Mouse (Mus musculus) spleen, adult 18-20 months (tissue): ENCODE data around the gene Nbea.

ENCODE experiments used
- DNase-seq, 2 experiments: peaks; one replicate each; pipeline ENCODE4 v3.0.0; 2022; ENCODE audit warnings: mixed read lengths in 2 of 2

Gene Nbea

DNA sequence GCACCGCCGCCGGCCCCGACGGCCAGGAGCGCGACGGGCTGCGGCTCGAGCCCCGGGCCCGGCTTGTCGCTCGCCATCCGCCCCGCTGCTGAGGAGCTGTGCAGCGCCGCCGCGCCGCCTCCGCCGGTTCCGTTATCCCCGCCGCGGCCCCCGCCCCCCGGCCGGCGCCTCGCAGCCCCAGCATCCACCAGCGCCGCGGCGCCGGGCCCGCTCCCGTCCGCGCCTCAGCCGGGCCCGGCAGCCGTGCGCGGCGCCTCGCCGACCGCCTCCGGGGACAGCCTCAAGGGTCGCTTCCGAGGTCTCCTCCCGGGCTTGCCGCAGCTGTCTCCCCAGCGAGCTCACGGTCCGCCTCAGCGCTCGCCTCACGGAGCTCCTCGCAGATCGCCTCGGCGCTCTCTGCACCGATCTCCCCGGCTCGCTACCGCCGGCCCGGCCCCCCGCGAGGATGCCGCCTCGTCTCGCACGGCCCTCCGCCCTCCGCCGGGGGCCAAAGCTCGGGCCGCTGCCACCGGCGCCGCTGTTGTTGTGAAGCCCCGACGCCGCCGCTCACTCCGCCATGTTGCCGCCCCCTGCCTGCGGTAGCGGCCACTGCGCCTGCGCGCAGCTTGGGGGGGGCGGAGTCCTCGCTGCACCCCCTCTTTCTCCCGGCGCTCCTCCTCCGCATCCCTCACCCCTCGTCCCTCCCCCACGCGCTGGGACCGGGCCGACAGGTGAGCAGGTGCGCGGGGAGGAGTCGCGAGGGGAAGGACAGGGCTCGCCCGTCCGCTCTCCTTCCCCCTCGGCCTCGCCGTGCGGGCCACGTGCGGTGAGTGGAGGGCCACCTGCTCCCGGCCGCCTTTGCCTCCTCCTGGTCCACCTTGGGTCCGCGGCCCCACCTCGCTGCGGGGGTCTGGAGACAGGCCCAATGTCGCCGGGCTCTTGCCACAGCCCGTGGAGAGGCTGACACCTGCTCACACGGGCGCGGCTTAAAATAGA is at the start of gene Nbea:
TSS of gene Nbea (minus strand) at position 543 of the 975 bp plus-strand sequence.
- peak; percentile 10 to 32 for DNase-seq

DNA sequence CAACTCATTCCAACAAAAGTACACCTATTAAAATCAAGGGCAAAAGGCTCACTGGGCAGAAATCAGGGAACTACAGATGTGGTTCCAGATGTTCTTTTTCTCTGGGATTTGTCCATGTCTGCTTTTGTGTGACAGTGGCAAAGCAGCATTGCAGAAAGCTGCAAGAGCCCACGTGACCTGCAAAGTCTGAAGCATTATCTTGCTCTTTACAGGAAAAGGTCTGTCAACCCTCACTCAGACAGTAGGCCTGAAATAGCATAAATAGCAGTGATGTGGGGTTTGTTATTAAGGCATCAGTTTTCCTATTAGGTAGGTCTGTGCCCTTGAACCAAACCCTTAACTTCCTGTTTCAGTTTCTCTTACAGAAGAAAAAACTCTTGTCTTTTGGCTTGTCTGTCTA is 45.8 kb upstream of the Nbea start:
- DNase-seq: no peak

GRCm38 (mm10) chr3:56215989-56216388 is 32.5 kb upstream of the Nbea start:
- DNase-seq: no peak

DNA sequence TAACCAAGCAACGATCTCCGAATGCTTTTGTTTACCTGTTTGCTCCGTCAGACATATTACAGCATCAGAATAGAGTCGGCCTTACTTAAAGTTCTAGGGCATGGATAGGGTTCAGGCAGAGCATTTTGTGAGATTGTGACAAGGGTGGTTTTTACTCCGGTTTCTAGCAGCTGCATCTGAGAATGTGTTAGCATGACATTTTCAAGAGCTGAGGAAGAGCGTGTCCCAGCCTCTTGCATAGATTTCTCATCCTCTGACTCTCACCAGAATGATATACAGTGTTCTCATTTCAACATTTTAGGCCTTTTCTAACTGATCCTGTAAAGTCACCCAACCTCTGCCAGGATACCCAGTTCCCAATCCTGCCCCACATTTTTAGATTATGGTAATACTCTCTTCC is 20.5 kb upstream of the Nbea start:
- no peak for DNase-seq

- no peak for DNase-seq
These were observed 4.7 kb upstream of the Nbea start for GRCm38 (mm10) chr3:56188238-56188637.

DNA sequence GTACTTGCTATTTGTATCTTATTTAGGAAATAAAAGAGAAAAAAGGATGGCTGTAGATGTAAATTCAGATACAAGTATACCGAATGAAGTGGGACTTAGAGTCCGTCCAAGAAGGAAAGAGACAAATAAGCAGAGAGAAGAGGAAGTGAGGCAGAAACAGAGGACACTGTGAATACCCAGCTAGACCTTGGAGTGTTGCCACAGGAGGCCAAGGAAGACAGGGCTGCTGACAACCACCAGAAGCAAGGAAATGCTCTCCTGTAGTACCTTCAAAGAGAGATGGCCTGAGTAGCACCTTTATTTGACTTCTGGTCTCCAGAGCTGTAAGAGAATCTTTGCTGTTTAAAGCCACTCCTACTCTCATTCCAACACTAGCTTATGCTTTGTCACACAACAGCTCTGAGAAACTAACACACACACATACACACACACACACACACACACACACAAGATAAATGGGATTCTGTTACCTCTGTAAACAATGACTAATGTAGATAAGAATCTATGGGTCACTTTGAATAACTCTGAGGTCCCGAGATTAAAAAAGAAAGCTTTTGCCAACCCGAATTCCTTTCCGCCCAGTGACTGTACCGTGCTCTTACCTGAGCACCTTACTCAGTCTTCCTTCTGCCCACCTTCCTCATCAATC is 3.8 kb upstream of the Nbea start:
- DNase-seq: no peak

- no peak for DNase-seq
These were observed 936 bp downstream of the Nbea start for GRCm38 (mm10) chr3:56182371-56183158.

- no peak for DNase-seq
These were observed 1.5 kb downstream of the Nbea start for GRCm38 (mm10) chr3:56181991-56182370.

- no peak for DNase-seq
These were observed 2.5 kb downstream of the Nbea start for GRCm38 (mm10) chr3:56181025-56181424.

DNA sequence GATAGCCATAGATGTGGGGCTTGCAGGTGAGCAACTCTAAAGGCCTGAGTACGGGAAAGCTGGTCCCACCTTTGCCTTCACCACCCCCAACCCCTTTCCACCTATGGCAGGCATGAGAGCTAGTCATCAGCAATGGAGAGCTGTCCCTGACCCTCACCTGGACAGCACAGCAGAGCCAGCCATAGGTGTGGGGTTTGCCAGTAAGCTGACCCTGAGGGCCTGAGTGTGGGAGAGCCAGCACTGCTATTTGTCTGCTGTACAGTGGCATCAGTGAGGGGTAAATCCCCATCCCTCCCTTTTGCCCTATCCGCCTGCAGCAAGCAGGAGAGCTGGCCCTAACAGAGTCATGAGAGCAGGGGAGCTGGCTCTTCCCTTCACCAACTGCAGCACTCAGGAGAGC is 25.6 kb downstream of the Nbea start:
- DNase-seq: no peak

- no peak for DNase-seq
These were observed 56.8 kb downstream of the Nbea start for GRCm38 (mm10) chr3:56126674-56127073.

- no peak for DNase-seq
These were observed 66.9 kb downstream of the Nbea start for GRCm38 (mm10) chr3:56116647-56117046.

GRCm38 (mm10) chr3:56108101-56108500 is 75.4 kb downstream of the Nbea start:
- no peak for DNase-seq

DNA sequence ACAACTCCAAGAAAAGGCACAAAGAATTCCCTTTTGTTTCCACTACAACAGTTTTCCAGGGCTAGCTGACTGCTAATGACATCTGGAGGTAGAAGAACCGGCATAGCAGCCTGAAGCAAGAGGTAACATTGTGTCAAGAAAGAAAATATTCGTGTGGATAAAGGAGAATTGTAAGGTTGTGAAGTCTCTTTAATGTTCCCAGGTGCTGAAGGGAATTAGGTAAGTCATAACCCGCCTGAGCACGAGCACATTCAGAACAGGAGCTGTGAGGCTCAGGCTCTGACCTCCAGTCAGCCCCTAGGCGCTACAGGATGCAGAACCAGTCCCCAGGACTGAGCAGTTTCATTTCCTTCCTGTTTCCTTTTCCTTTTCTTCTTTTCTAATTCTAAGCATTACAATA is 86.4 kb downstream of the Nbea start:
- DNase-seq: no peak

DNA sequence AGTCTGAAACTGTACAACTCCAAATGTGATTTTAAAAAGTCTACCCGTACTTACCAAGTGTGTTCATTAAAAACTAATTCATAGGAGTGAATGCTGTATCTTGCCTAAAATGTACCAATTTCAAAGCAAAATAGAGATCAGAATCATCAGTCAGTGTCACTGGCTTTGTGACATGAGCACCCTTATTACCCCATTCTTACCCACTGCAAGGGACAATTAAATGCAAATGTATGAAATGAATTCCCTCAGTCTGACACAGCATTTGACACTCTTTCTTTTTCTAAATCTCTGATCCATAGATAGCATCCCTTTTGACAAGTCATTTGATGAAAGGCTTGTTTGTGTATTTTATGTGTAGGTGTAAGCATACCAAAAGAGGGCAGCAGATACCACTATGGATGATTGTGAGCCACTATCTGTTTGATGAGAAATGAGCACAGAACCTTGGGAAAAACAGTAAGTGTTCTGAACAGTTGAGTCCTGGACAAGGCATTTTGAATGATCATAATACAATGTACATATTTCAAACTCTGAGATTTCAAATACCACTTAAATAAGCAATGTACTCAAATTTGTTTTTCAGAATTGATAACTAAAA is 104.4 kb downstream of the Nbea start:
- DNase-seq: no peak

DNA sequence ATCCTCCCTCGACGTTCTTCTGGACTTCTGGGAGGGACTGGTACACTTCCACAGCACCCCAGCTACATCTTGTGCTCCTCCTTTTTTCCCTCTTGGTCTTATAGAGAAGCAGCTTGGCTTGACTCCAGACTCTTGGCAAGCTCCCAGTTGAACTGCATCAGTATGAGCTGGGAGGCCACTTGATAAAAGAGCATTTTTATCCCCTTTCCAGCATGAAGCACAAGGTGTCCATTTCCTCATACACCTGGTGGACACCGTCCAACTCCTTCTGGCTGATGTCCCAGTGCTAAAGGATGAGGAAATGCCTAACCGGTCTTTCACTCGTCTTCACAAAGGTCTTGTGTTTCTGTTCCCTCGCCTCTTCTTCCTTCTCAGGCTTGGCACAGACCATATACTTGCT is 115.7 kb downstream of the Nbea start:
- DNase-seq: no peak

DNA sequence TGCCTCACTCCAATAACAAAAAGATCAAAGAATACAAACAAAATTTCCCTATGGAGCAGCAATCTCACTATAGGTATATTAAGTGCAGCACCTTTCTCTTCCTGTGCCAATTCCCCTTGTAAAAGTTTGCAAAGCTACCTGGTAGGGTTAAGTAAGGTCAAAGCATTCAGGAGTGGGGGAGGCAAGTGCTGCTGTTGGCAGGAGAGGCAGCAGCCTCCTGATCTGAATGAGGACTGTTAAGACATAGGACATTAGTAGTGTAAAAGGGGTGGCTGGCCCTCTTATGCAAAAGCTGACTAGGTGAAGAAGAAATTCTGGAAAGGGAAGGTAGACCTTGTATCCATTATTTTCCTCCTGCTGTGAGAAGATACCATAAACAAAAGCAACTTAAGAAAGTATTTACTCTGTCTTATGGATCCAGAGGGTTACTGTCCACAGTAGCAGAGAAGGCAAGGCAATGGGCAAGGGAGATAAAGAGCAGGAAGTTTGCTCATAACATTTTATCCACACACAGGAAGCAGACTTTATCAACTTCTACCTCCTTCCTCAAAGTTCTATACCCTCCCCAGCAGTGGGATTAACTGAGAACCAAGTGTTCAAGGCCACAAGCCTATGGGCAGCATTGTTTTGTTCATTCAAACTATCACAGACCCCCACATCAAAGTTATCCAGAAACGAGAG is 117.0 kb downstream of the Nbea start:
- DNase-seq: no peak

DNA sequence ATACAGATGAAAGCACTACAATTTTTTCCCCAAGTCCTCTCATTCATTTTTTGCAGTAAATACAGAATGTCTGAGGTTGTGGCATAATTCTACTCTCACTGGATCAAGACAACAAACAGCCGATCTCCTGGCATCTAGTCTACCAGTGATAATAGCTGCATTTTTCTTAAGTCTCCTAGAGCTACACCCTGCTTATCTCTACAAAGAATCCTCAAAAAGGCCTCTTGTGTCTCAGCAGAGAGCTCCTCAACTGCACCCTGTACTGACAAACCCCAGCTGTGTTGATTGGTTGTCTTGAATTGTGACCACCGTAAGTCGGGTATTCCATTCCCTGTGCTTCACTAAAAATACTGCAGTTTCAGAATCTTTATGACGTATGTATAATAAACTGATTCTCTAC is 118.3 kb downstream of the Nbea start:
- DNase-seq: no peak

- no peak for DNase-seq
These were observed 137.7 kb downstream of the Nbea start for GRCm38 (mm10) chr3:56045659-56046336.

DNA sequence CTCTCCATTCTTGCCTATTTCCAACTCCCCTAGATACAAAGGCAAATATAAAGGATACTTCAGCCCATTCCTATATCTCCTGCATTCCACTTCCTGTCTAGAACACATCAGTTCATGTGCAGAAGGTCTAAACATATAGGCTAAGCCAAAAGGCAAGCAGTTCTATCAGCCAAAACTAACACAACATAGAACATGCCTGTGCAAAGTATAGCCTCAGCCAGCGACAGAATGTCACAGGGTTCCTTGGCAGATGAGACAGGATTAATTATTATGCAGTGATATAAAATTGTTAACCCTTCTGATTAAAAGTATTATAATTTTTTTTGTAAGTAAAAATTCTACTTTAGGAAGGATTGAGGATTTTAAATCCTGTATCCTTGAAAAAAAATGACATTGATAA is 140.4 kb downstream of the Nbea start:
- DNase-seq: no peak

DNA sequence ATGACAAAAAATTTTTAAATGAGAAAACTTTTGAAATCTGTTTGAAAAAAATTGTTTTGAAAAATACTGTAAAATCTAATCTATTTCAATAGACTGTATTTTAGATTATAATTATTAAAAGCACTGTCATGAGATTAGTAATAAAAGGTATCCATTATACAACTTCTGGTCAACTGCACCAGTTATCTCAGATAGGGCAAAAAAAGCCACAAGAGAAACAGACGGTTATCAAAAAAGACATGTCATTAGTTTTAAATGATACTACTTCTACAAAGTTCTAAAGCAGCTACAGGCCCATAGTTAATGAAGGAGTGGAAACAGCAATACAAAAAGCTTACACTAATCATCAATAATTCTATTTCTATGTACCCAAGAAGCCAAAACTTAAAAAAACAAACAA is 144.0 kb downstream of the Nbea start:
- DNase-seq: no peak

DNA sequence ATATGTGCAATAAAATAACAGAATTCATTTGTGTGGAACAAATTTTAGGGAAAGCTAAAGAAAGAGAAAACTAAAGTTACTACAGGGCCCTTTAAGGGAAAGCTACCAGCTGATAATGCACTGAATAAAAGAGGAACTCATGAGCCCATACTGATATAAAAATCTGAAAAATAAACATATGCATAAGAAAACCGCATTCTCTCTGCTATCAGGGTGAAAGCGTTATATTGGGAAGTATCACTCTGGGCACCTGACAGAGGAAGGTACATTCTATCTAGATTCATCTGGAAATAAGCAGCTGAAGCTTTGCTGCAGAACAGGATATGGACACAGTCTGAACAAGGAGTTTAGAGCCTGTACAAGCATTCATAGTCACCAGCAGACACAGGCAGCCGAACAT is 148.9 kb downstream of the Nbea start:
- no peak for DNase-seq
